Mouse (Mus musculus): ENCODE measurements around the gene Cyth1. TPM values are rescaled to one million over a fixed set of nuclear protein-coding genes. Genes with fewer than 3 reads are reported as not detected.
A peak's percentile ranks its signal among the peaks of the same experiment; 100 is the strongest.

The Cyth1 gene
- polyA plus RNA-seq, 1 experiment from 2014 or later, result 11.5 TPM

- DNase-seq, result no peak
- no peak overlapping the region for H3K4me2 ChIP-seq
- WGBS, result 77% methylated on average over 3 of the region's 3 CpGs
- no peaks in the 10 kb centered on the region for H3K36me3 ChIP-seq (ENCODE audit: insufficient read depth)
- H3K9ac ChIP-seq, result no peak overlapping the region
- TF ChIP-seq CTCF (IDR thresholded peaks at IDR 0.05; ENCODE audit: low read depth), result no peak
- H3K9me3 ChIP-seq (ENCODE audit: low read depth, low read length), result no peaks in the 10 kb centered on the region
- ATAC-seq (ENCODE audit: insufficient read depth), result no peak
- peaks cover 12% of the 10 kb centered on the region for H3K4me1 ChIP-seq (ENCODE audit: insufficient read depth)
- H3K27me3 ChIP-seq (ENCODE audit: insufficient read depth, low read length), result no peaks in the 10 kb centered on the region
- no peak overlapping the region for H3K4me3 ChIP-seq (ENCODE audit: low read depth, low read length)
- H3K27ac ChIP-seq (ENCODE audit: low read depth), result no peak overlapping the region
Observed at GRCm38 (mm10) chr11:118207424-118208033, 40.9 kb downstream of the Cyth1 start.

- TF ChIP-seq CTCF (IDR thresholded peaks at IDR 0.05; ENCODE audit: low read depth), result no peak
- 32% methylated on average over 3 of the region's 3 CpGs for WGBS
- peaks cover 25% of the 10 kb centered on the region for H3K4me1 ChIP-seq (ENCODE audit: insufficient read depth)
- H3K4me3 ChIP-seq (ENCODE audit: low read depth, low read length), result no peak overlapping the region
- H3K27me3 ChIP-seq (ENCODE audit: insufficient read depth, low read length), result no peaks in the 10 kb centered on the region
- ATAC-seq (ENCODE audit: insufficient read depth), result no peak
- no peak for DNase-seq
- no peak overlapping the region for H3K4me2 ChIP-seq
- no peaks in the 10 kb centered on the region for H3K36me3 ChIP-seq (ENCODE audit: insufficient read depth)
- no peak overlapping the region for H3K27ac ChIP-seq (ENCODE audit: low read depth)
- H3K9me3 ChIP-seq (ENCODE audit: low read depth, low read length), result no peaks in the 10 kb centered on the region
- H3K9ac ChIP-seq, result no peak overlapping the region
Observed at GRCm38 (mm10) chr11:118206267-118206666, 42.1 kb downstream of the Cyth1 start.

- Histone ChIP-seq H3K4me3 (ENCODE audit: low read depth, low read length) (no peak overlapping the region), H3K9ac (no peak overlapping the region), H3K9me3 (ENCODE audit: low read depth, low read length) (no peaks in the 10 kb centered on the region), H3K4me1 (ENCODE audit: insufficient read depth) (peaks cover 37% of the 10 kb centered on the region), H3K36me3 (ENCODE audit: insufficient read depth) (no peaks in the 10 kb centered on the region), H3K27ac (ENCODE audit: low read depth) (no peak overlapping the region; the same call in 1 of the 2 replicates), H3K4me2 (peak overlapping the region; percentile 77), H3K27me3 (ENCODE audit: insufficient read depth, low read length) (no peaks in the 10 kb centered on the region)
- DNase-seq (no peak), ATAC-seq (ENCODE audit: insufficient read depth) (no peak)
- TF ChIP-seq CTCF (IDR thresholded peaks at IDR 0.05; ENCODE audit: low read depth), result no peak
- WGBS, result 80% methylated on average over 6 of the region's 6 CpGs
Observed at GRCm38 (mm10) chr11:118203469-118203868, 44.9 kb downstream of the Cyth1 start.

GRCm38 (mm10) chr11:118202410-118203233 lies 45.8 kb downstream of the Cyth1 start:
- peaks cover 45% of the 10 kb centered on the region for H3K4me1 ChIP-seq (ENCODE audit: insufficient read depth)
- 4% methylated on average over 19 of the region's 19 CpGs for WGBS
- peak overlapping the region; percentile 83 for H3K27ac ChIP-seq (ENCODE audit: low read depth)
- H3K4me3 ChIP-seq (ENCODE audit: low read depth, low read length), result peak overlapping the region; percentile 41
- no peaks in the 10 kb centered on the region for H3K36me3 ChIP-seq (ENCODE audit: insufficient read depth)
- no peaks in the 10 kb centered on the region for H3K27me3 ChIP-seq (ENCODE audit: insufficient read depth, low read length)
- no peaks in the 10 kb centered on the region for H3K9me3 ChIP-seq (ENCODE audit: low read depth, low read length)
- peak; percentile 91 for DNase-seq
- peak; percentile 88 for ATAC-seq (ENCODE audit: insufficient read depth)
- TF ChIP-seq CTCF (IDR thresholded peaks at IDR 0.05; ENCODE audit: low read depth), result no peak
- peak overlapping the region; percentile 51 for H3K9ac ChIP-seq
- H3K4me2 ChIP-seq, result peak overlapping the region; percentile 77

- 20% methylated on average over 9 of the region's 9 CpGs for WGBS
- no peak for ATAC-seq (ENCODE audit: insufficient read depth)
- TF ChIP-seq CTCF (IDR thresholded peaks at IDR 0.05; ENCODE audit: low read depth), result no peak
Observed at GRCm38 (mm10) chr11:118201833-118202409, 46.5 kb downstream of the Cyth1 start.

GRCm38 (mm10) chr11:118200834-118201830 lies 47.3 kb downstream of the Cyth1 start:
- WGBS, result 16% methylated on average over 11 of the region's 11 CpGs
- Histone ChIP-seq H3K27me3 (ENCODE audit: insufficient read depth, low read length) (no peaks in the 10 kb centered on the region), H3K9me3 (ENCODE audit: low read depth, low read length) (no peaks in the 10 kb centered on the region), H3K4me3 (ENCODE audit: low read depth, low read length) (peak overlapping the region; percentile 41; the same call in 1 of the 2 replicates), H3K4me2 (peak overlapping the region; percentile 77), H3K27ac (ENCODE audit: low read depth) (peak overlapping the region; percentile 83), H3K36me3 (ENCODE audit: insufficient read depth) (no peaks in the 10 kb centered on the region), H3K4me1 (ENCODE audit: insufficient read depth) (peaks cover 56% of the 10 kb centered on the region), H3K9ac (no peak overlapping the region)
- TF ChIP-seq CTCF (IDR thresholded peaks at IDR 0.05; ENCODE audit: low read depth), result no peak
- DNase-seq (peak; percentile 93), ATAC-seq (ENCODE audit: insufficient read depth) (no peak)

More at GRCm38 (mm10) chr11:118201833-118202409, 46.5 kb downstream of the Cyth1 start:
- no peak for DNase-seq
- H3K9me3 ChIP-seq (ENCODE audit: low read depth, low read length), result no peaks in the 10 kb centered on the region
- H3K4me1 ChIP-seq (ENCODE audit: insufficient read depth), result peaks cover 49% of the 10 kb centered on the region
- peak overlapping the region; percentile 83 for H3K27ac ChIP-seq (ENCODE audit: low read depth)
- peak overlapping the region; percentile 77 for H3K4me2 ChIP-seq
- no peaks in the 10 kb centered on the region for H3K27me3 ChIP-seq (ENCODE audit: insufficient read depth, low read length)
- no peaks in the 10 kb centered on the region for H3K36me3 ChIP-seq (ENCODE audit: insufficient read depth)
- peak overlapping the region; percentile 41 for H3K4me3 ChIP-seq (ENCODE audit: low read depth, low read length)
- peak overlapping the region; percentile 51 for H3K9ac ChIP-seq

All from lung, embryonic 14.5 days (tissue).